Mouse (Mus musculus) forebrain, embryonic 15.5 days (tissue): ENCODE data around the gene Rasgrp4. TPM values are rescaled to one million over a fixed set of nuclear protein-coding genes. Genes with fewer than 3 reads are reported as not detected.
"Not testable (repeated sequence)": the region's sequence is repeated elsewhere in the genome, so short reads cannot be mapped to it uniquely, and the experiment has no call there.

Experiments used
- ATAC-seq: fragments of 200-750 bp; cut with Nextera tagmentation; replicated peaks from 2 replicates; pipeline ENCODE4 v1.8.0; 2017; ENCODE audit warnings: mild to moderate bottlenecking, moderate TSS enrichment, moderate library complexity
- H3K27ac ChIP-seq: fragments of 300-500 bp; sonication (generic); replicated peaks from 2 replicates; pipeline ENCODE4 v1.5.1; 2015; ENCODE audit warnings: mild to moderate bottlenecking, inconsistent platforms
- H3K27me3 ChIP-seq: fragments of 300-500 bp; sonication (generic); 2 replicates; pipeline ENCODE4 v1.6.1; 2015; ENCODE audit warnings: inconsistent platforms
- H3K36me3 ChIP-seq: fragments of 300-500 bp; sonication (generic); 2 replicates; pipeline ENCODE4 v1.6.1; 2015; ENCODE audit warnings: mild to moderate bottlenecking, inconsistent platforms
- H3K4me1 ChIP-seq: fragments of 300-500 bp; sonication (generic); 2 replicates; pipeline ENCODE4 v1.6.1; 2015; ENCODE audit warnings: inconsistent platforms
- H3K4me2 ChIP-seq: fragments of 300-500 bp; sonication (generic); replicated peaks from 2 replicates; pipeline ENCODE4 v1.6.1; 2015; ENCODE audit warnings: mild to moderate bottlenecking, inconsistent platforms
- H3K4me3 ChIP-seq: fragments of 300-500 bp; sonication (generic); 2 replicates; pipeline ENCODE4 v1.5.1; 2015; ENCODE audit warnings: mild to moderate bottlenecking, inconsistent platforms
- H3K9ac ChIP-seq: fragments of 300-500 bp; sonication (generic); replicated peaks from 2 replicates; pipeline ENCODE4 v1.6.1; 2015; ENCODE audit warnings: mild to moderate bottlenecking, inconsistent platforms
- H3K9me3 ChIP-seq: fragments of 300-500 bp; sonication (generic); 2 replicates; pipeline ENCODE4 v1.6.1; 2016; ENCODE audit warnings: inconsistent platforms
- WGBS: fragments of 180-500 bp; shearing (Covaris S2); methylation state at CpG from one replicate; pipeline ENCODE4 v1.1.7; 2015; ENCODE audit warnings: mixed read lengths; 5-methylcytosine and 5-hydroxymethylcytosine counted together
- polyA plus RNA-seq: library from polyadenylated mRNA; unstranded; fragments of >200 nt; fragmentation: Nextera tagmentation; extraction: Ambion mirVana; gene quantifications from 2 replicates; pipeline ENCODE4 v1.2.1, GENCODE M21; 2015

Gene Rasgrp4
- polyA plus RNA-seq, 1 experiment from 2014 or later, result 0.57 TPM

DNA sequence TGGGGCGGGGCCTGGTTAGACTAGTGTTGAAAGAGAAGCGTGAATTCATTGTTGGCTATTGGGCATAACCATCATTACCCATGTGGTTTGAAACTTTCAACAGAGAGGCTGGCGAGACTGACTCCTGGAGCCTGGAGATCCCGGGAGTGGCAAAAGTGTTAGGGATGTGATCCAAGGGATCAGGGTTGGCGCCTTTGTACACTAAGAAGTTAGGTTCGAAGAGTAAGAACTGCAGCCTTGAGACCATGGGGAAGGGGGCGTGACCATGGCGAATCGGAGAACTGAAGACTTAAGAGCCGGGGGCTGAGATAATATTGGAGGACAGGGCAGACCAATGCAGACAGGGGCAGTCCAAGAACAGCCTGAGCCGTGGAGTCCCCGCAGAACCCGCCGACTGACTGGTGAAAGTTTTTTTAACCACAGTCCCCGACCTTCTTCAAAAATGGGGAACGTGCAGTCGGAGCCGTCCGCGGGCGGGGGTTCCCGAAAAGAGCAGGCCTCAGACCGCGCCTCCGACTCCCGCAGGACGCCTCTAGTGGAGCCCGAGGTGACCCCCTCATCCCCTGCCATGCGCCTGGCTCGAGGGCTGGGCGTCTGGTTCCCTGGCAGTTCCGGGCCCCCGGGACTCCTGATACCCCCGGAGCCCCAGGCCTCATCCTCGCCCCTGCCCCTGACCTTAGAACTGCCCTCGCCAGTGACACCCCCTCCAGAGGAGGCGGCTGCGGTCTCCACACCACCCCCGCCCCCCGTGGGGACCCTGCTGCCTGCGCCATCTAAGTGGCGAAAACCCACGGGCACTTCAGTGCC, 36.3 kb downstream of the Rasgrp4 start:
- H3K4me3 ChIP-seq, result peak overlapping the region; percentile 83
- H3K4me2 ChIP-seq, result peak overlapping the region; percentile 82
- peaks cover 37% of the 10 kb centered on the region for H3K27me3 ChIP-seq
- H3K36me3 ChIP-seq, result peaks cover 32% of the 10 kb centered on the region
- peaks cover 40% of the 10 kb centered on the region for H3K4me1 ChIP-seq
- no peak overlapping the region; the same call in 1 of the 2 replicates for H3K9ac ChIP-seq
- 1% methylated on average over 43 of the region's 43 CpGs for WGBS
- no peak overlapping the region for H3K27ac ChIP-seq
- ATAC-seq, result no peak
- H3K9me3 ChIP-seq, result no peaks in the 10 kb centered on the region

DNA sequence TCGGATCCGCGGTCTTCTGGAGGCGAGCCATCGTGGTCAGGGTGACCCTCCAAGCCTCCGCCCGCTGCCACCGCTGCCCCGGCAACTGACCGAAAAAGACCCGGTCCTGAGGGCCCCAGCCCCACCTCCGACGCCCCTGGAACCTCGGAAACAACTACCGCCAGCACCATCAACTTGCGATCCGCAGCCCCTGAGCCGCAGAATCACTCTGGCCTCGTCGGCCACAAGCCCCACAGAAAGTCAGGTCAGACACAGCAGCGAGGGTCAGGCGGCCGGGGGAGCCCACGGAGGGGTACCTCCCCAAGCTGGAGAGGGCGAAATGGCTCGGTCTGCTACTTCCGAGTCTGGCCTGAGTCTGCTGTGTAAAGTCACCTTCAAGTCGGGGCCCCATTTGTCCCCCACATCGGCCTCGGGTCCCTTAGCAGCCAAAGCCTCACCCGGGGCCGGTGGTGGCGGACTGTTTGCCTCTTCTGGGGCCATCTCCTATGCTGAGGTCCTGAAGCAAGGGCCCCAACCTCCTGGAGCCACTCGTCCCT, 37.0 kb downstream of the Rasgrp4 start:
- no peak overlapping the region for H3K27ac ChIP-seq
- peaks cover 37% of the 10 kb centered on the region for H3K27me3 ChIP-seq
- peak overlapping the region; percentile 83 for H3K4me3 ChIP-seq
- H3K9me3 ChIP-seq, result no peaks in the 10 kb centered on the region
- ATAC-seq, result no peak
- H3K4me1 ChIP-seq, result peaks cover 40% of the 10 kb centered on the region
- H3K9ac ChIP-seq, result no peak overlapping the region; the same call in 1 of the 2 replicates
- WGBS, result 6% methylated on average over 34 of the region's 34 CpGs
- H3K4me2 ChIP-seq, result peak overlapping the region; percentile 82
- peaks cover 39% of the 10 kb centered on the region for H3K36me3 ChIP-seq

DNA sequence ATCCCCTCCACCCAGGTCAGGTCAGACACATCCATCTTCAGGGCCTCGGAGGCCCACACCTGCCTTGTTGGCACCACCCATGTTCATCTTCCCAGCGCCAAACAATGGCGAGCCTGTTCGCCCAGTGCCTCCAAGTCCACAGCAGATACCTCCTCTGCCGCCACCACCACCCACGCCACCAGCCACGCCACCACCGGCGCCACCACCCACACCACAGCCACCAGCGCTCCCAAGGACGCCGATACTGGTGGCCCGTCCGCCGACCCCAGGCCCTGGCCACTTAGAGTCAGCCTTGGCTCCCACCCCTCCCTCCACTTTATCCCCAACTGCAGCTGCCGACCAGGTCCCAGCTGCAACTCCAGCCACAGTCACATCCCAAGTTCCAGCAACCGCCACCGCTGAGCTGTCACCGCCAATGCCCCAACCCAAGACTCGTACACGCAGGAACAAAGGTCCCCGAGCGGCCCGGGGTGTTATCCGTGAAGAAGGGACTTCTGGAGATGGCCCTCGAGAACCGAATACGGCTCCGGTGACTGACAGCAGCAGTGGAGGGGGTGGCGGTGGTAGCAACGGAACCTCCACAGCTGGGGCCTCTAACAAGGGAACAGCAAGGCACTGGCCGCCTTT, 37.9 kb downstream of the Rasgrp4 start:
- Histone ChIP-seq H3K4me1 (peaks cover 40% of the 10 kb centered on the region), H3K4me2 (no peak overlapping the region), H3K27ac (no peak overlapping the region), H3K4me3 (no peak overlapping the region), H3K9ac (no peak overlapping the region), H3K9me3 (no peaks in the 10 kb centered on the region), H3K36me3 (peaks cover 39% of the 10 kb centered on the region), H3K27me3 (peaks cover 37% of the 10 kb centered on the region)
- WGBS, result 33% methylated on average over 32 of the region's 32 CpGs
- ATAC-seq, result no peak

DNA sequence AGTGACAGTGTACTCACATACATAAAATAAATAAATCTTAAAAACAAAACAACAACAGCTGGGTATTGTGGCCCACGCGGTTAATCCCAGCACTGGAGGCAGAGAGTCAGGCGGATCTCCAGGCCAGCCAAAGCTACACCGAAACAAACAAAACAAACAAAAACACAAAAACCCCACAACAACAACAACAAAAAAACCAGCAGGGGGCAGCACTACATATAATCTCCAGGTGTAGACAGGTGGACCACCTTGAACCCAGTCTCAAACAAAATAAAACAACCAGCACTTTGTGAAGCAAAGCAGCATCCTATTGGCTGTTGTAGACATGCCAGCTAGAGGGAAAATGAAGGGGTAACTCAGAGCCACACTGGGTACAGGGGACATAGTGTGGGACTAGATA, 43.5 kb downstream of the Rasgrp4 start:
- Histone ChIP-seq H3K9me3 (no peaks in the 10 kb centered on the region), H3K27ac (no peak overlapping the region), H3K36me3 (peaks cover 35% of the 10 kb centered on the region), H3K4me1 (peaks cover 19% of the 10 kb centered on the region), H3K4me3 (no peak overlapping the region), H3K9ac (no peak overlapping the region), H3K4me2 (no peak overlapping the region), H3K27me3 (peaks cover 12% of the 10 kb centered on the region)
- ATAC-seq, result no peak
- WGBS, result 82% methylated on average over 4 of the region's 4 CpGs

DNA sequence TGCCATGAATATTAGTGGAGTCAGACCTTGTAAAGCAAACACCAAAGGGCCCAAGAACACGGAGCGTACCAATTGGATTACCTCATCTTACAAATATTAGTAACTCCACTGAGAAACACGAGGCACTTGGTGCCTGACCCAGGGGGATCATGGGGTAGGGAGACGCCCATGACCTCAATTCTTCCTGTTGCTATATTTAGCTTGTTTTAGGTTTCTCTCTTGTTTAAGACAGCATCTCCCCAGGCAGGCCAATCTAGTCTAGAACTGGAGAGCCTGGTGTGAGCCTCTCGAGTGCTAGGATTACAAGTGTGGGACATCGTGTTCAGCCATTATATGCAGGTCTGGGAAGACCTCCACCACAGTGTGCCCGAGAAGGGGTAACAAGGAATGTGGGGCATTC, 44.7 kb downstream of the Rasgrp4 start:
- Histone ChIP-seq H3K4me3 (peak overlapping the region; percentile 56), H3K9ac (peak overlapping the region; percentile 66), H3K27me3 (peaks cover under 1% of the 10 kb centered on the region; the same call in 1 of the 2 replicates), H3K36me3 (peaks cover 23% of the 10 kb centered on the region), H3K4me1 (peaks cover 19% of the 10 kb centered on the region), H3K4me2 (peak overlapping the region; percentile 68), H3K27ac (no peak overlapping the region), H3K9me3 (no peaks in the 10 kb centered on the region)
- WGBS, result 50% methylated on average over 7 of the region's 7 CpGs
- no peak for ATAC-seq

DNA sequence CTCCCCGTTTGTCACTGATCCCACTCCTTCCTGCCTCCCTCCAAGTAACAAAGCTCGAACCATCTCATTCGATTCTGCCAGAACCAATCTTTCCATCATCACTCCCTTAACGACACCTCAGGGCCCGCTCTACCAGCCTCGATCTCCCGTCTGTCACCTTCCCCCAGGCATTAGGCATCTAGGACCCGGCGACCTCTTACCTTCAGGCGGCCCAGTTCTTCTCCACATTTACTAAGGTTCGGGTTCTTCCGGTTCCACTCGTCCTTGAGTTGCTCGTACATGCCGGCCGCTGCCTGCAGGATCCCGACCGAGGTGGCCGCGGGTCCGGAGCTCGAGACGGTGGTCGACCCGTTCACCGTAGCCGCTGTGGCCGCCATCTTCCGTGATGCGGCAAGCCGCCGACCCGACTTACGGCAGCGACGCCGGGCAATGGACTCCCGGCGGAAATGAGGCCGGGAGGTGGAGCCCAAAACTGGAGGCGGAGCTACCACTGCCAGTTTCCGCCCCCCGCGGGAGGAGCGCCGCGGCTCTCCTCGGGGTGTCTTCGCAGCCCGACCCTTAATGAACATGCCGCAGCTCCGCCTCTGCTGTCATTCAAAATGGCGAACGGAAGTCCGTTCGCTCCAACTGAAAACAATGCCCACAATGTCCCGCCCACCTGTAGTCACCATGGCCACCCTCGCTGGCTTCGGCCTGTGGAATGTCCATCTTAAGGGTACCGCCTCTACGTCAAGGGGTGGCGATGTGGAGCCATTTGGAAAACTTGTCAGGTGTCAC, 45.6 kb downstream of the Rasgrp4 start, which contains the start of gene Psmd8:
TSS of gene Psmd8 (minus strand) at position 625 of the 777 bp plus-strand sequence.
- H3K9ac ChIP-seq, result peak within 1 kb of the TSS; percentile 66
- H3K9me3 ChIP-seq, result no peaks in the 10 kb centered on the region
- peak within 1 kb of the TSS; percentile 57 for H3K27ac ChIP-seq
- peak; percentile 95 for ATAC-seq
- H3K4me1 ChIP-seq, result peaks cover 19% of the 10 kb centered on the region
- H3K4me3 ChIP-seq, result peak within 1 kb of the TSS; percentile 56
- no peaks in the 10 kb centered on the region for H3K27me3 ChIP-seq
- H3K36me3 ChIP-seq, result peaks cover 14% of the 10 kb centered on the region
- H3K4me2 ChIP-seq, result peak within 1 kb of the TSS; percentile 68
- WGBS, result under 1% methylated on average over 62 of the region's 62 CpGs

DNA sequence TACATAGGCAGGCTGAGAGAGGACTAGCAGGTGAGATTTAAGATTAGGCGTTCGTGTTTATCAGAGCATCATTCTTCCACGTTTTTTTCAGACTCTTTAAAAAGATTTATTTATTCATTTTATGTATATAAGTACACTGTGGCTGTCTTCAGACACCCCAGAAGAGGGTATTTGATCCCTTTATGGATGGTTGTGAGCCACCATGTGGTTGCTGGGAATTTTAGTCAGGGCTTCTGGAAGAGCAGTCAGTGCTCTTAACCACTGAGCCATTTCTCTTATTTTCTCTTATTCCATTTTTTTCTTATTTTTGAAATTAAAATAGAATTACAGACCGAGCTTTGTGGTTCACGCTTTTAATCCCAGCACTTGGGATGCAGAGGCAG, 46.2 kb downstream of the Rasgrp4 start:
- Histone ChIP-seq H3K9ac (peak overlapping the region; percentile 66; the same call in 1 of the 2 replicates), H3K9me3 (no peaks in the 10 kb centered on the region), H3K36me3 (peaks cover 8% of the 10 kb centered on the region), H3K27me3 (no peaks in the 10 kb centered on the region), H3K4me1 (peaks cover 19% of the 10 kb centered on the region), H3K27ac (peak overlapping the region; percentile 57), H3K4me2 (peak overlapping the region; percentile 44), H3K4me3 (peak overlapping the region; percentile 56)
- WGBS, result 38% methylated on average over 5 of the region's 5 CpGs
- peak; percentile 57 for ATAC-seq

DNA sequence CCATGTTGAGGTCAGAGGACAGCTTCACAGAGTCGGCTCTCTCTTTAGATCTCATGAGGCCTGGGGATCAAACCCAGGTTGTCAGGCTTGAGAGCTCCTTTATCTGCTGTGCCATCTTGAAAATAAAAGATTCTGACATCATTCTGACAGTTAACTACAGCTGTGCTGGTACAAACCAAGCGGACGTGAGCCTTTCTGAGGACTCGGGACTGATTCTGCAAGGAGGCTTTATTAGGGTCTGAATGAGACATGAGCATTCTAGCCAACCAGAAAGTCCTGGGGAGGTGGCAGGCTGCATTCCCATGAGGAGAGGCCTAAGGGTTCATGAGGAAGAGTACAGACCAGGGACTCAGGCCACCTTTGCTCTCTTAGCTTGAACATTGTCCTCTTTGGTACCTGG, 46.7 kb downstream of the Rasgrp4 start:
- WGBS, result 91% methylated on average over 4 of the region's 4 CpGs
- H3K27ac ChIP-seq, result 0 out of 2 replicates have a peak overlapping the region, but pooled peaks have one; percentile 57
- H3K36me3 ChIP-seq, H3K9ac ChIP-seq, H3K4me2 ChIP-seq, ATAC-seq, H3K4me3 ChIP-seq, H3K9me3 ChIP-seq, H3K27me3 ChIP-seq: not testable (repeated sequence)
- H3K4me1 ChIP-seq, result peaks cover 19% of the 10 kb centered on the region

DNA sequence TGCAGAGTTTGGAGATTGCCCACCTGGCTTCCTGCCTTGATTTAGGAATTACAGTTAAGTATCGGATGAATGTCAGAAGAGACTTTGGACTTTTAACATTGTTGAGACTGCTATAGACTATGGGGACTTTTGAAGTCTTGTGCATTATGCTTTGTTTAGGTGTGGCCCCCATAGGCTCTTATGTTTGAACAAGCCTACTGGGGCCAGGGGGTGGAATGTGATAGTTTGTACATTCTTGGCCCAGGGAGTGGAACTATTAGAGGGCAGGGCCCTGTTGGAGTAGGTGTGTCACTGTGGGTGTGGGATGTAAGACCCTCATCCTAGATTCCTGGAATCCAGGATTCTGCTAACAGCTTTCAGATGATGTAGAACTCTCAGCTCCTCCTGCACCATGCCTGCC, 59.6 kb downstream of the Rasgrp4 start:
- not testable (repeated sequence) for ATAC-seq, H3K36me3 ChIP-seq, H3K9ac ChIP-seq, H3K4me1 ChIP-seq, H3K9me3 ChIP-seq, H3K4me2 ChIP-seq, H3K4me3 ChIP-seq, H3K27me3 ChIP-seq, H3K27ac ChIP-seq
- WGBS, result 84% methylated on average over 1 of the region's 1 CpGs

DNA sequence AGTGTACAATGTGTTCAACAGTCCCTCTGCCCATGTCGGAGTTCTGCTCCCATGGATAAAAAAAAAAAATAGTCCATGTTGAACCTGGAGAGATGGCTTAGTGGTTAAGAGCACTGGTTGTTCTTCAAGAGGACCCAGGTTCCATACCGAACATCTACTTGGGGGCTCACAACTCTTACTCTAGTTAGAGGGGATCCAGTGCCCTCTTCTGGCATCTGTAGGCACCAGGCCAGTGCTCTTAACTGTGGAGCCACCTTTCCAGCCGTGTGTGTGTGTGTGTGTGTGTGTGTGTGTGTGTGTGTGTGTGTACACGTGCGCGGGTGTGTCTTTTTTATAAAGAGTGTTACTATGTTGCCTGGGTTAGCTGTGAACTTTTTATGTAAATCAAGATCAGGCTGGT, 67.9 kb downstream of the Rasgrp4 start:
- Histone ChIP-seq H3K4me2 (no peak overlapping the region), H3K9me3 (no peaks in the 10 kb centered on the region), H3K9ac (no peak overlapping the region), H3K36me3 (no peaks in the 10 kb centered on the region), H3K4me3 (no peak overlapping the region), H3K27me3 (no peaks in the 10 kb centered on the region), H3K27ac (no peak overlapping the region), H3K4me1 (no peaks in the 10 kb centered on the region)
- no peak for ATAC-seq
- 83% methylated on average over 6 of the region's 6 CpGs for WGBS
